Mouse (Mus musculus): ENCODE measurements at regions not wholly inside any gene's neighbourhood (a gene's known extent, or its start where the extent isn't known, plus 50 kb on each side); places are given as distances from the start of the nearest gene placed in this dataset.

- no peak for DNase-seq (ENCODE audit: low read depth)
Measured at GRCm38 (mm10) chr9:112431920-112432437, 196.2 kb upstream of the Arpp21 start.

- no peak for DNase-seq (ENCODE audit: low read depth)
Measured at GRCm38 (mm10) chr9:112429196-112429595, 193.5 kb upstream of the Arpp21 start.

GRCm38 (mm10) chr9:112405772-112406315 lies 170.1 kb upstream of the Arpp21 start:
- no peak for DNase-seq (ENCODE audit: low read depth)

GRCm38 (mm10) chr9:112370746-112371145 lies 135.0 kb upstream of the Arpp21 start:
- no peak for DNase-seq (ENCODE audit: low read depth)

DNA sequence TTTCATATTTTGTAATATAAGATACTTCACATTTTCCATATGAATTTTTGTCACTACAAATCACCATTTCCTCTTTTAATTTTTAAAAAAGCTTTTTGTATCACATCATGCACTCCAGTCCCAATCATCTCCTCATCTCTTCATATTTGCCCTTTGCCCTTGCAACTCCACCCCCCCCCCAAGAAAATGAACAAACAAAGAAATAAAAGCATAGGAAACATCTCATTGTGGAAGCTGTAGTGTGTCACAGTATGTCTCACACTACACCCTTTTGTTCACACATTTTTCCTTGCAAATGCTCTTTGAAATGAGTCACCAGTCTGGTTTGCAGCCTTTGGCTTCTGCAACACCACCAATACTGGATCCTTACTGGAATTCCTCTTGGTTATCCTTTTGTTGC lies 131.6 kb upstream of the Arpp21 start:
- DNase-seq (ENCODE audit: low read depth), result no peak

GRCm38 (mm10) chr9:112361355-112361754 lies 125.6 kb upstream of the Arpp21 start:
- DNase-seq (ENCODE audit: low read depth), result no peak

GRCm38 (mm10) chr9:112358711-112359298 lies 123.1 kb upstream of the Arpp21 start:
- no peak for DNase-seq (ENCODE audit: low read depth)

DNA sequence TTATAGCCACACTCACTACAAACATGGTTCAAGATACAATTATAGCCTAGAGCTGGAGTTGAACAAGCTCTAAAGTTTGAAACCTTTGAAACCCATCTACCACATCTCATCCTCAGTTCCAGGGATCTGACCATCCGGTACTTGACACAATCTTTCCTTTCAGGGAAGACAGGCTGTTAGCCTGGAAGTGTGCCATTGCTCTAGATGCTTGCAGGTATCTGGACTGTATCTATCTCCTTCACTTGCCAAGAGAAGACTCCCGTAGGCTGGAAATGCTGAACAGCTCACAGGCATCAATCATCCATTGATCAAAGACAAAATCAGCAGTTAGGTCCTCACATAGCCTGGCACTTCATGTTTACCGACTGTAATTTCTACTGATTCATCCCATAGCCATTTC lies 117.5 kb upstream of the Arpp21 start:
- DNase-seq (ENCODE audit: low read depth), result no peak

GRCm38 (mm10) chr9:112348942-112349341 lies 113.2 kb upstream of the Arpp21 start:
- DNase-seq (ENCODE audit: low read depth), result no peak

DNA sequence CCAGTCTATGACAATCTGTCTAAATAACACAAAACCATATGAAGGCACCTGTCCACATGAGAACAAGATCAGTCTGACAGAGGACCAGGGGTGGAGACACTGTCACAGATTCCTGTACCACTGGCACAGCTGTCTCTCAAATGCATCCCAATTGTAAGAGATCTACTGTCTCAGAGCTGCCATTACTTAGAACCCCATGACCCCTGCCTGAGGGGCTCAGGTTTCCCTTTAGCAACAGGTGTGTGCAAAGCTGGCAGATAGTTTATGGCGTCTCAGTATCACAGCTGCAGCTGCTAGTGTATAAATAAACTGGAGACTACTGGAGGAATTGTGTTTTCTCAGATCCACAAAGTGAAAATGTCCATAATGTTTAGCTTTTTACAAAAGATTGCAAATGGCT lies 109.1 kb upstream of the Arpp21 start:
- no peak for DNase-seq (ENCODE audit: low read depth)

DNA sequence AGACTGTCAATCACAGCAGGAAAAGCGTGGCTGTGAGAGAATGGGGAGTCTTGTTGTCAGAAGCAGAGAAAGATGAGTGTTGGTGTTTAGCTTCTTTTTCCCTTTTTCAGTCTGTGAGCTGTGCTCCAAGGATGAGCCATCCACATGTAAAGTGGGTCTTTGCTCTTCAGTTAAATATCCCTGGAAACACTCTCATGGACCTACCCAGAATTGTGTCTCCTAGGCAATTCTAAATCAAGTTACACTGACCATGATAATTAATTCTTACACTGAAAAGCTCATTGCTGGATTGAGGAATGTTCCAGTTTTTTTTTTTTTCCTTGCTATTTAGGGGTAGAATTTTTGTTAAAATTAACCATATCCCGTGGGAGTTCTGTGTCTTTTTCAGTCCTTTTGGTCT lies 104.6 kb upstream of the Arpp21 start:
- no peak for DNase-seq (ENCODE audit: low read depth)

DNA sequence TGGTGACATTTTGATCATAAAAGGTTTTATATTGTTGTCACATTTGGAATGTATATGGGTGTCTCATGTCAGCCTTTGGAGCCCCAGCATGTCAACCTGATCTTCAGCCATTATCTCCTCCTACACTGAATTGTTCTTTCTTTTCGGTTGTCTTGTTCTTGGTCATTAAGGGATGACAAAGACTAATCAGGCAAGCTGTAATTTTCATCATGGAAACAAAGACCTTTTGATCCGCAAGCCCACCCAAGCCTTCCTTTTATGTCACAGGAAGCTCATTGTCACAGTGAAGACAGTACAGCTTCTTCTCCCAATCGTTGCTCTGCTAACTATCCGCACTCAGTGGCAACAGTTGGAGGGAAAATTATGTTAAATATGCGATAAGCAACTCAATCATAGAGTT lies 84.3 kb upstream of the Arpp21 start:
- no peak for DNase-seq (ENCODE audit: low read depth)

DNA sequence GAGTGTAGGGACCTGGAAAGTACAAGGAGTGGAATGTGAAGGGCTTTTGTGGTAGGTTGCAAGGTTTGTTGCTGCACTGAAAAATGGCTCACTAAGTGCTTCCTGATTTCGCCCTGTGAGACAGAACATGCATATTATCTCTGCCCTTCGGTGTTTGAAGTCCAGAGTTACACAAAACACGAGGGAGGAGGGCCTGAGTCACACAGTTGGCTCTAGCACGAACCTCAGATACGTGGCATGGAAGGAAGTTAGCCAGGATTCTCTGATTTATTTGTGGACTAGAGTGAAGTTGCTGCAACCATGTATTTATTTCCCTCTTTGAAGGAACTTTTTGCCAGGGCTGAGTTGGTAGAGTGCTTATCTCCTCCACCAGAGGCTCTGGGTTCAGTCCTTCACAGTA lies 73.2 kb upstream of the Arpp21 start:
- no peak for DNase-seq (ENCODE audit: low read depth)

- no peak for DNase-seq (ENCODE audit: low read depth)
Measured at GRCm38 (mm10) chr9:112307837-112308236, 72.1 kb upstream of the Arpp21 start.

- DNase-seq (ENCODE audit: low read depth), result no peak
Measured at GRCm38 (mm10) chr9:112291875-112292274, 56.1 kb upstream of the Arpp21 start.
